Mouse (Mus musculus): ENCODE measurements around the gene Tsga10. TPM values are rescaled to one million over a fixed set of nuclear protein-coding genes. Genes with fewer than 3 reads are reported as not detected.

Gene Tsga10
- polyA plus RNA-seq, 1 experiment from 2014 or later, result 7.7 TPM

GRCm38 (mm10) chr1:37799505-37799904 lies 66.7 kb downstream of the Tsga10 start:
- no peaks in the 10 kb centered on the region for H3K9me3 ChIP-seq (ENCODE audit: low read depth, low read length)
- no peak overlapping the region for H3K9ac ChIP-seq
- WGBS, result 49% methylated on average over 3 of the region's 3 CpGs
- no peak overlapping the region for H3K4me3 ChIP-seq (ENCODE audit: low read depth, low read length)
- no peak overlapping the region for H3K4me2 ChIP-seq
- TF ChIP-seq CTCF (IDR thresholded peaks at IDR 0.05; ENCODE audit: low read depth), result no peak
- no peaks in the 10 kb centered on the region for H3K36me3 ChIP-seq (ENCODE audit: insufficient read depth)
- no peaks in the 10 kb centered on the region for H3K4me1 ChIP-seq (ENCODE audit: insufficient read depth)
- DNase-seq (no peak), ATAC-seq (ENCODE audit: insufficient read depth) (no peak)
- H3K27ac ChIP-seq (ENCODE audit: low read depth), result no peak overlapping the region
- no peaks in the 10 kb centered on the region for H3K27me3 ChIP-seq (ENCODE audit: insufficient read depth, low read length)

- H3K27me3 ChIP-seq (ENCODE audit: insufficient read depth, low read length), result no peaks in the 10 kb centered on the region
- H3K4me2 ChIP-seq, result no peak overlapping the region
- DNase-seq, result peak; percentile 13
- TF ChIP-seq CTCF (IDR thresholded peaks at IDR 0.05; ENCODE audit: low read depth), result peak; percentile 29; the same call in 1 of the 2 replicates
- H3K9ac ChIP-seq, result no peak overlapping the region
- H3K36me3 ChIP-seq (ENCODE audit: insufficient read depth), result no peaks in the 10 kb centered on the region
- H3K9me3 ChIP-seq (ENCODE audit: low read depth, low read length), result no peaks in the 10 kb centered on the region
- H3K4me1 ChIP-seq (ENCODE audit: insufficient read depth), result no peaks in the 10 kb centered on the region
- no peak for ATAC-seq (ENCODE audit: insufficient read depth)
- H3K27ac ChIP-seq (ENCODE audit: low read depth), result no peak overlapping the region
- H3K4me3 ChIP-seq (ENCODE audit: low read depth, low read length), result no peak overlapping the region
Observed at GRCm38 (mm10) chr1:37759407-37759806, 106.8 kb downstream of the Tsga10 start.

- H3K4me2 ChIP-seq, result no peak overlapping the region
- H3K36me3 ChIP-seq (ENCODE audit: insufficient read depth), result no peaks in the 10 kb centered on the region
- ATAC-seq (ENCODE audit: insufficient read depth) (no peak), DNase-seq (peak; percentile 7)
- H3K4me1 ChIP-seq (ENCODE audit: insufficient read depth), result no peaks in the 10 kb centered on the region
- 56% methylated on average over 9 of the region's 9 CpGs for WGBS
- no peak overlapping the region for H3K9ac ChIP-seq
- H3K27ac ChIP-seq (ENCODE audit: low read depth), result no peak overlapping the region
- no peaks in the 10 kb centered on the region for H3K9me3 ChIP-seq (ENCODE audit: low read depth, low read length)
- TF ChIP-seq CTCF (IDR thresholded peaks at IDR 0.05; ENCODE audit: low read depth), result no peak
- H3K4me3 ChIP-seq (ENCODE audit: low read depth, low read length), result no peak overlapping the region
- H3K27me3 ChIP-seq (ENCODE audit: insufficient read depth, low read length), result no peaks in the 10 kb centered on the region
Observed at GRCm38 (mm10) chr1:37744650-37745259, 121.5 kb downstream of the Tsga10 start.

- no peak for DNase-seq
- H3K4me2 ChIP-seq, result no peak overlapping the region
- H3K4me1 ChIP-seq (ENCODE audit: insufficient read depth), result no peaks in the 10 kb centered on the region
- H3K27ac ChIP-seq (ENCODE audit: low read depth), result no peak overlapping the region
- H3K9ac ChIP-seq, result no peak overlapping the region
- H3K36me3 ChIP-seq (ENCODE audit: insufficient read depth), result no peaks in the 10 kb centered on the region
- 65% methylated on average over 14 of the region's 14 CpGs for WGBS
- H3K27me3 ChIP-seq (ENCODE audit: insufficient read depth, low read length), result no peaks in the 10 kb centered on the region
- no peak overlapping the region for H3K4me3 ChIP-seq (ENCODE audit: low read depth, low read length)
- no peak for TF ChIP-seq CTCF (IDR thresholded peaks at IDR 0.05; ENCODE audit: low read depth)
- no peaks in the 10 kb centered on the region for H3K9me3 ChIP-seq (ENCODE audit: low read depth, low read length)
- ATAC-seq (ENCODE audit: insufficient read depth), result no peak
Observed at GRCm38 (mm10) chr1:37742602-37743270, 123.5 kb downstream of the Tsga10 start.

- no peak overlapping the region for H3K4me2 ChIP-seq
- ATAC-seq (ENCODE audit: insufficient read depth) (no peak), DNase-seq (no peak)
- H3K4me1 ChIP-seq (ENCODE audit: insufficient read depth), result no peaks in the 10 kb centered on the region
- no peak overlapping the region for H3K27ac ChIP-seq (ENCODE audit: low read depth)
- no peaks in the 10 kb centered on the region for H3K27me3 ChIP-seq (ENCODE audit: insufficient read depth, low read length)
- H3K36me3 ChIP-seq (ENCODE audit: insufficient read depth), result no peaks in the 10 kb centered on the region
- no peaks in the 10 kb centered on the region for H3K9me3 ChIP-seq (ENCODE audit: low read depth, low read length)
- no peak for TF ChIP-seq CTCF (IDR thresholded peaks at IDR 0.05; ENCODE audit: low read depth)
- H3K9ac ChIP-seq, result no peak overlapping the region
- no peak overlapping the region for H3K4me3 ChIP-seq (ENCODE audit: low read depth, low read length)
- WGBS, result 80% methylated on average over 11 of the region's 11 CpGs
Observed at GRCm38 (mm10) chr1:37742126-37742525, 124.1 kb downstream of the Tsga10 start.

- H3K4me2 ChIP-seq, result no peak overlapping the region
- H3K4me1 ChIP-seq (ENCODE audit: insufficient read depth), result no peaks in the 10 kb centered on the region
- H3K4me3 ChIP-seq (ENCODE audit: low read depth, low read length), result no peak overlapping the region
- 51% methylated on average over 8 of the region's 8 CpGs for WGBS
- ATAC-seq (ENCODE audit: insufficient read depth), result no peak
- DNase-seq, result no peak
- no peaks in the 10 kb centered on the region for H3K36me3 ChIP-seq (ENCODE audit: insufficient read depth)
- H3K9me3 ChIP-seq (ENCODE audit: low read depth, low read length), result no peaks in the 10 kb centered on the region
- no peaks in the 10 kb centered on the region for H3K27me3 ChIP-seq (ENCODE audit: insufficient read depth, low read length)
- no peak overlapping the region for H3K27ac ChIP-seq (ENCODE audit: low read depth)
- H3K9ac ChIP-seq, result no peak overlapping the region
- no peak for TF ChIP-seq CTCF (IDR thresholded peaks at IDR 0.05; ENCODE audit: low read depth)
Observed at GRCm38 (mm10) chr1:37740161-37740802, 125.9 kb downstream of the Tsga10 start.

- 71% methylated on average over 2 of the region's 2 CpGs for WGBS
- Histone ChIP-seq H3K4me3 (ENCODE audit: low read depth, low read length) (no peak overlapping the region), H3K27ac (ENCODE audit: low read depth) (no peak overlapping the region)
Observed at GRCm38 (mm10) chr1:37738895-37739294, 127.3 kb downstream of the Tsga10 start.

More at GRCm38 (mm10) chr1:37738895-37739294, 127.3 kb downstream of the Tsga10 start:
- DNase-seq (no peak), ATAC-seq (ENCODE audit: insufficient read depth) (no peak)
- H3K27me3 ChIP-seq (ENCODE audit: insufficient read depth, low read length), result no peaks in the 10 kb centered on the region
- no peak overlapping the region for H3K4me2 ChIP-seq
- H3K9me3 ChIP-seq (ENCODE audit: low read depth, low read length), result no peaks in the 10 kb centered on the region
- H3K9ac ChIP-seq, result no peak overlapping the region
- no peaks in the 10 kb centered on the region for H3K36me3 ChIP-seq (ENCODE audit: insufficient read depth)
- no peak for TF ChIP-seq CTCF (IDR thresholded peaks at IDR 0.05; ENCODE audit: low read depth)
- H3K4me1 ChIP-seq (ENCODE audit: insufficient read depth), result no peaks in the 10 kb centered on the region

Data from lung, embryonic 14.5 days (tissue).